Mouse (Mus musculus): ENCODE results near the gene Myo15. TPM values are rescaled to one million over a fixed set of nuclear protein-coding genes. Genes with fewer than 3 reads are reported as not detected.
A peak's percentile ranks its signal among the peaks of the same experiment; 100 is the strongest.

Myo15 gene
- polyA plus RNA-seq, 1 experiment, result 0.31 TPM

- H3K4me3 ChIP-seq (ENCODE audit: insufficient read depth, low read length), result no peak overlapping the region
- no peak overlapping the region for H3K27ac ChIP-seq (ENCODE audit: insufficient read depth, low read length)
- H3K4me1 ChIP-seq (ENCODE audit: control insufficient read depth, insufficient read depth, low read length), result no peaks in the 10 kb centered on the region
- TF ChIP-seq CTCF (IDR thresholded peaks at IDR 0.05; ENCODE audit: extremely low read depth, insufficient read depth, low read length) (no peak), POLR2A (IDR thresholded peaks at IDR 0.05; ENCODE audit: extremely low read depth, insufficient read depth, low read length) (no peak)
These were observed 52.9 kb downstream of the Myo15 start for GRCm38 (mm10) chr11:60522027-60522426.

- TF ChIP-seq CTCF (IDR thresholded peaks at IDR 0.05; ENCODE audit: extremely low read depth, insufficient read depth, low read length) (no peak), POLR2A (IDR thresholded peaks at IDR 0.05; ENCODE audit: extremely low read depth, insufficient read depth, low read length) (no peak)
- H3K4me1 ChIP-seq (ENCODE audit: control insufficient read depth, insufficient read depth, low read length), result no peaks in the 10 kb centered on the region
- H3K4me3 ChIP-seq (ENCODE audit: insufficient read depth, low read length), result no peak overlapping the region
- H3K27ac ChIP-seq (ENCODE audit: insufficient read depth, low read length), result no peak overlapping the region
These were observed 53.7 kb downstream of the Myo15 start for GRCm38 (mm10) chr11:60522661-60523365.

- Histone ChIP-seq H3K4me3 (ENCODE audit: insufficient read depth, low read length) (no peak overlapping the region), H3K4me1 (ENCODE audit: control insufficient read depth, insufficient read depth, low read length) (no peaks in the 10 kb centered on the region), H3K27ac (ENCODE audit: insufficient read depth, low read length) (no peak overlapping the region)
- no peak for TF ChIP-seq CTCF (IDR thresholded peaks at IDR 0.05; ENCODE audit: extremely low read depth, insufficient read depth, low read length)
- TF ChIP-seq POLR2A (IDR thresholded peaks at IDR 0.05; ENCODE audit: extremely low read depth, insufficient read depth, low read length), result no peak
These were observed 57.3 kb downstream of the Myo15 start for GRCm38 (mm10) chr11:60526461-60526860.

- TF ChIP-seq POLR2A (IDR thresholded peaks at IDR 0.05; ENCODE audit: extremely low read depth, insufficient read depth, low read length) (no peak), CTCF (IDR thresholded peaks at IDR 0.05; ENCODE audit: extremely low read depth, insufficient read depth, low read length) (no peak)
- no peak overlapping the region for H3K4me3 ChIP-seq (ENCODE audit: insufficient read depth, low read length)
- peaks cover 1% of the 10 kb centered on the region; the same call in 1 of the 2 replicates for H3K4me1 ChIP-seq (ENCODE audit: control insufficient read depth, insufficient read depth, low read length)
- H3K27ac ChIP-seq (ENCODE audit: insufficient read depth, low read length), result no peak overlapping the region
These were observed 66.5 kb downstream of the Myo15 start for GRCm38 (mm10) chr11:60535676-60536075.

GRCm38 (mm10) chr11:60536180-60536858, 67.2 kb downstream of the Myo15 start, which contains the start of gene Alkbh5:
TSS of gene Alkbh5 (plus strand) at chr11:60536381.
- H3K4me1 ChIP-seq (ENCODE audit: control insufficient read depth, insufficient read depth, low read length), result peaks cover 1% of the 10 kb centered on the region; the same call in 1 of the 2 replicates
- H3K4me3 ChIP-seq (ENCODE audit: insufficient read depth, low read length), result peak within 1 kb of the TSS; percentile 45
- peak within 1 kb of the TSS; percentile 72 for H3K27ac ChIP-seq (ENCODE audit: insufficient read depth, low read length)
- TF ChIP-seq CTCF (IDR thresholded peaks at IDR 0.05; ENCODE audit: extremely low read depth, insufficient read depth, low read length), result no peak
- 0 out of 2 replicates have a peak, but pooled peaks have one; percentile 11 for TF ChIP-seq POLR2A (IDR thresholded peaks at IDR 0.05; ENCODE audit: extremely low read depth, insufficient read depth, low read length)

- TF ChIP-seq POLR2A (IDR thresholded peaks at IDR 0.05; ENCODE audit: extremely low read depth, insufficient read depth, low read length), result peak; percentile 85
- no peak for TF ChIP-seq CTCF (IDR thresholded peaks at IDR 0.05; ENCODE audit: extremely low read depth, insufficient read depth, low read length)
- Histone ChIP-seq H3K27ac (ENCODE audit: insufficient read depth, low read length) (peak overlapping the region; percentile 72), H3K4me1 (ENCODE audit: control insufficient read depth, insufficient read depth, low read length) (peaks cover 2% of the 10 kb centered on the region; the same call in 1 of the 2 replicates), H3K4me3 (ENCODE audit: insufficient read depth, low read length) (peak overlapping the region; percentile 45)
These were observed 67.8 kb downstream of the Myo15 start for GRCm38 (mm10) chr11:60536859-60537467.

GRCm38 (mm10) chr11:60537468-60538347, 68.6 kb downstream of the Myo15 start:
- H3K4me3 ChIP-seq (ENCODE audit: insufficient read depth, low read length), result peak overlapping the region; percentile 45
- peaks cover 3% of the 10 kb centered on the region; the same call in 1 of the 2 replicates for H3K4me1 ChIP-seq (ENCODE audit: control insufficient read depth, insufficient read depth, low read length)
- TF ChIP-seq CTCF (IDR thresholded peaks at IDR 0.05; ENCODE audit: extremely low read depth, insufficient read depth, low read length), result no peak
- TF ChIP-seq POLR2A (IDR thresholded peaks at IDR 0.05; ENCODE audit: extremely low read depth, insufficient read depth, low read length), result peak; percentile 56
- H3K27ac ChIP-seq (ENCODE audit: insufficient read depth, low read length), result peak overlapping the region; percentile 78

GRCm38 (mm10) chr11:60538371-60539281, 69.5 kb downstream of the Myo15 start:
- TF ChIP-seq POLR2A (IDR thresholded peaks at IDR 0.05; ENCODE audit: extremely low read depth, insufficient read depth, low read length), result no peak
- no peak for TF ChIP-seq CTCF (IDR thresholded peaks at IDR 0.05; ENCODE audit: extremely low read depth, insufficient read depth, low read length)
- Histone ChIP-seq H3K4me1 (ENCODE audit: control insufficient read depth, insufficient read depth, low read length) (peaks cover 3% of the 10 kb centered on the region; the same call in 1 of the 2 replicates), H3K27ac (ENCODE audit: insufficient read depth, low read length) (peak overlapping the region; percentile 75), H3K4me3 (ENCODE audit: insufficient read depth, low read length) (peak overlapping the region; percentile 45)
